8 mouse cellular contexts compared by ENCODE assay signal in the genomic region with DNA sequence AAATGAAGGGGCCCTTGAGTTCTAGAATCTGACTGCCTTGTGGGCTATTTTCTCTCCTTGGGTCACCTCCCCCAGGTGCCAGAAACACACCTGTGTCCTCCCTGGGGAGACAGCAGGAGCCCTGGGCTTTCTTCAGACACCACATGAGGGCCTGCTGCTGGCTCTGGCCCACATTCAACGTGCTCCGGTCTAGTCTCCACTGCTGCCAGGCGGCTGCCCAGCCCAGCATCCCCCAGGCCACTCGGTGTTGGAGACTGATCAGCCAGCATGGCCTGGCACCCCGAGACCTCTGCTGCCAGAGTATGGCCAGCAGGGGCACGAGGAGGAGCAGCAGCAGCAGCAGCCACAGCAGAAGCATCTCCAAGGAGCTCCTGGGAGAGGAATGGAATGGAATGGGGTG. TPM values are rescaled to one million over a fixed set of nuclear protein-coding genes. Genes with fewer than 3 reads are reported as not detected.
DNase-seq lines count a peak whose midpoint lies in the region; ATAC-seq lines count a peak whose summit lies in the region.

No protein-coding gene starts in this region.

- no peak for DNase-seq in kidney, adult 8-10 months
- DNase-seq in gastrocnemius, postnatal 36 days, result no peak
- DNase-seq in gastrocnemius, adult 18-20 months (ENCODE audit: low spot score), result no peak
- DNase-seq in layer of hippocampus, postnatal 10 days (ENCODE audit: low spot score in 2 of 2), result no peak

- no peaks in the 10 kb centered on the region for H3K27me3 ChIP-seq in kidney, embryonic 14.5 days (ENCODE audit: control insufficient read depth, insufficient read depth, low read length)
- no peaks in the 10 kb centered on the region for H3K27me3 ChIP-seq in hindbrain, embryonic 15.5 days
- H3K27me3 ChIP-seq in midbrain, embryonic 16.5 days (ENCODE audit: control insufficient read depth, insufficient read depth, low read depth, low read length), result no peaks in the 10 kb centered on the region

- intact Hi-C loops in gastrocnemius, postnatal 36 days (cut with DNase I), result loop anchor here (10.0 kb wide), 1 partner anchor 185 kb away; no protein-coding TSS in a partner anchor

- peak overlapping the region; percentile 35; the same call in 1 of the 2 replicates for H3K9ac ChIP-seq in kidney, embryonic 14.5 days (ENCODE audit: low read depth, low read length)
- H3K9ac ChIP-seq in hindbrain, embryonic 15.5 days, result peak overlapping the region; percentile 51
- no peak overlapping the region; the same call in 1 of the 2 replicates for H3K9ac ChIP-seq in midbrain, embryonic 16.5 days (ENCODE audit: low read depth, low read length)

- H3K4me2 ChIP-seq in kidney, embryonic 14.5 days (replicated peaks; ENCODE audit: low read depth, low read length), result peak overlapping the region; percentile 43
- peak overlapping the region; percentile 57 for H3K4me2 ChIP-seq in hindbrain, embryonic 15.5 days
- H3K4me2 ChIP-seq in midbrain, embryonic 16.5 days (ENCODE audit: low read length), result peak overlapping the region; percentile 45

- no peak for ATAC-seq in kidney, embryonic 14.5 days (ENCODE audit: low FRiP score, low TSS enrichment)
- ATAC-seq in hindbrain, embryonic 15.5 days (ENCODE audit: low FRiP score, low read depth), result no peak
- ATAC-seq in midbrain, embryonic 16.5 days, result no peak

- H3K4me3 ChIP-seq in kidney, embryonic 14.5 days (ENCODE audit: low read length), result peak overlapping the region; percentile 47
- peak overlapping the region; percentile 98 for H3K4me3 ChIP-seq in brown adipose tissue, adult 24 weeks (ENCODE audit: insufficient read depth, low read depth, low read length)
- H3K4me3 ChIP-seq in hindbrain, embryonic 15.5 days, result peak overlapping the region; percentile 61
- H3K4me3 ChIP-seq in midbrain, embryonic 16.5 days (ENCODE audit: low read depth, low read length), result peak overlapping the region; percentile 49

- H3K4me1 ChIP-seq in kidney, embryonic 14.5 days (ENCODE audit: control insufficient read depth, insufficient read depth, low read length), result 0 out of 2 replicates have a peak, but pooled peaks cover 5% of the 10 kb centered on the region
- H3K4me1 ChIP-seq in brown adipose tissue, adult 24 weeks (ENCODE audit: control insufficient read depth, insufficient read depth, insufficient read length, low read length), result peaks cover 5% of the 10 kb centered on the region
- peaks cover 7% of the 10 kb centered on the region for H3K4me1 ChIP-seq in hindbrain, embryonic 15.5 days (replicated peaks)
- H3K4me1 ChIP-seq in midbrain, embryonic 16.5 days (ENCODE audit: control insufficient read depth, insufficient read depth, low read length), result peaks cover 3% of the 10 kb centered on the region; the same call in 1 of the 2 replicates

- no peaks in the 10 kb centered on the region for H3K9me3 ChIP-seq in kidney, embryonic 14.5 days (ENCODE audit: control insufficient read depth, low read length)
- no peaks in the 10 kb centered on the region for H3K9me3 ChIP-seq in hindbrain, embryonic 15.5 days
- H3K9me3 ChIP-seq in midbrain, embryonic 16.5 days (replicated peaks; ENCODE audit: control insufficient read depth, low read length, poor library complexity, severe bottlenecking), result no peaks in the 10 kb centered on the region

- 60% methylated on average over 6 of the region's 6 CpGs for WGBS in kidney, embryonic 14.5 days
- WGBS in hindbrain, embryonic 15.5 days, result 52% methylated on average over 6 of the region's 6 CpGs
- WGBS in midbrain, embryonic 16.5 days, result 50% methylated on average over 6 of the region's 6 CpGs

- no peaks in the 10 kb centered on the region for H3K36me3 ChIP-seq in kidney, embryonic 14.5 days (ENCODE audit: control insufficient read depth, insufficient read depth, low read length)
- no peaks in the 10 kb centered on the region for H3K36me3 ChIP-seq in hindbrain, embryonic 15.5 days
- no peaks in the 10 kb centered on the region for H3K36me3 ChIP-seq in midbrain, embryonic 16.5 days (ENCODE audit: control insufficient read depth, insufficient read depth, low read length)

- no peak overlapping the region for H3K27ac ChIP-seq in kidney, embryonic 14.5 days (ENCODE audit: low read depth, low read length)
- no peak overlapping the region for H3K27ac ChIP-seq in brown adipose tissue, adult 24 weeks (replicated peaks; ENCODE audit: low read depth, low read length)
- H3K27ac ChIP-seq in hindbrain, embryonic 15.5 days (replicated peaks), result peak overlapping the region; percentile 71; the same call in 1 of the 2 replicates
- H3K27ac ChIP-seq in midbrain, embryonic 16.5 days (ENCODE audit: low read length), result no peak overlapping the region

RNA-seq across cellular contexts. Expression of gene Ghdc, which starts 0.8 kb away (rescaled TPM):
- polyA plus RNA-seq in kidney, embryonic 14.5 days (2014; fragmentation: Nextera tagmentation; extraction: Ambion mirVana), result 3.6 and 4.5 TPM in 2 replicates
- 9.4 and 11.1 TPM in 2 replicates for polyA plus RNA-seq in brown adipose tissue, adult 24 weeks (2012; ENCODE audit: insufficient read depth, insufficient read length, missing spikeins)
- polyA plus RNA-seq in hindbrain, embryonic 15.5 days (2015; fragmentation: Nextera tagmentation; extraction: Ambion mirVana), result 7.4 and 8.4 TPM in 2 replicates
- polyA plus RNA-seq in midbrain, embryonic 16.5 days (2015; fragmentation: Nextera tagmentation; extraction: Ambion mirVana), result 6.8 and 7.5 TPM in 2 replicates
- total RNA-seq in gastrocnemius, postnatal 36 days (2021), result 1 to 10 TPM; 4.4 to 5.0 TPM
- 1 to 10 TPM; 5.2 to 5.7 TPM for total RNA-seq in gastrocnemius, adult 18-20 months (2021)
- total RNA-seq in layer of hippocampus, postnatal 10 days (2021), result 1 to 10 TPM; 5.5 to 7.2 TPM

RNA-seq across cellular contexts. Expression of gene Hcrt, which starts 7.2 kb away (rescaled TPM):
- polyA plus RNA-seq in kidney, embryonic 14.5 days (2014; fragmentation: Nextera tagmentation; extraction: Ambion mirVana), result not detected in 2 replicates
- polyA plus RNA-seq in brown adipose tissue, adult 24 weeks (2012; ENCODE audit: insufficient read depth, insufficient read length, missing spikeins), result not detected in 2 replicates
- 0.38 and 1.3 TPM in 2 replicates for polyA plus RNA-seq in hindbrain, embryonic 15.5 days (2015; fragmentation: Nextera tagmentation; extraction: Ambion mirVana)
- polyA plus RNA-seq in midbrain, embryonic 16.5 days (2015; fragmentation: Nextera tagmentation; extraction: Ambion mirVana), result 2.5 and 4.6 TPM in 2 replicates
- total RNA-seq in gastrocnemius, postnatal 36 days (2021), result not detected
- total RNA-seq in gastrocnemius, adult 18-20 months (2021), result not detected
- total RNA-seq in layer of hippocampus, postnatal 10 days (2021), result under 1 TPM in 1 of 2 experiments, not detected in 1; 0.62 TPM

RNA-seq across cellular contexts. Expression of gene Kcnh4, which starts 10.2 kb away (rescaled TPM):
- 0.07 TPM in 1 of 2 replicates, not detected in the other for polyA plus RNA-seq in kidney, embryonic 14.5 days (2014; fragmentation: Nextera tagmentation; extraction: Ambion mirVana)
- not detected in 2 replicates for polyA plus RNA-seq in brown adipose tissue, adult 24 weeks (2012; ENCODE audit: insufficient read depth, insufficient read length, missing spikeins)
- polyA plus RNA-seq in hindbrain, embryonic 15.5 days (2015; fragmentation: Nextera tagmentation; extraction: Ambion mirVana), result 8.8 and 10.3 TPM in 2 replicates
- polyA plus RNA-seq in midbrain, embryonic 16.5 days (2015; fragmentation: Nextera tagmentation; extraction: Ambion mirVana), result 11.4 and 12.3 TPM in 2 replicates
- total RNA-seq in gastrocnemius, postnatal 36 days (2021), result not detected
- not detected for total RNA-seq in gastrocnemius, adult 18-20 months (2021)
- total RNA-seq in layer of hippocampus, postnatal 10 days (2021), result 1 to 10 TPM; 1.5 to 2.2 TPM

RNA-seq across cellular contexts. Expression of gene Rab5c, which starts 32.0 kb away (rescaled TPM):
- polyA plus RNA-seq in kidney, embryonic 14.5 days (2014; fragmentation: Nextera tagmentation; extraction: Ambion mirVana), result 46.8 and 92.8 TPM in 2 replicates
- polyA plus RNA-seq in brown adipose tissue, adult 24 weeks (2012; ENCODE audit: insufficient read depth, insufficient read length, missing spikeins), result 148 and 163 TPM in 2 replicates
- polyA plus RNA-seq in hindbrain, embryonic 15.5 days (2015; fragmentation: Nextera tagmentation; extraction: Ambion mirVana), result 42.0 and 42.4 TPM in 2 replicates
- 41.1 and 43.3 TPM in 2 replicates for polyA plus RNA-seq in midbrain, embryonic 16.5 days (2015; fragmentation: Nextera tagmentation; extraction: Ambion mirVana)
- 10 to 100 TPM; 35.0 to 44.5 TPM for total RNA-seq in gastrocnemius, postnatal 36 days (2021)
- 10 to 100 TPM; 40.3 to 42.7 TPM for total RNA-seq in gastrocnemius, adult 18-20 months (2021)
- total RNA-seq in layer of hippocampus, postnatal 10 days (2021), result 100 to 1,000 TPM; 152 to 165 TPM

RNA-seq across cellular contexts. Expression of gene Hspb9, which starts 56.3 kb away (rescaled TPM):
- 0.47 TPM in 1 of 2 replicates, not detected in the other for polyA plus RNA-seq in kidney, embryonic 14.5 days (2014; fragmentation: Nextera tagmentation; extraction: Ambion mirVana)
- not detected in 2 replicates for polyA plus RNA-seq in brown adipose tissue, adult 24 weeks (2012; ENCODE audit: insufficient read depth, insufficient read length, missing spikeins)
- polyA plus RNA-seq in hindbrain, embryonic 15.5 days (2015; fragmentation: Nextera tagmentation; extraction: Ambion mirVana), result 0.25 and 0.35 TPM in 2 replicates
- polyA plus RNA-seq in midbrain, embryonic 16.5 days (2015; fragmentation: Nextera tagmentation; extraction: Ambion mirVana), result 0.34 TPM in 1 of 2 replicates, not detected in the other
- total RNA-seq in gastrocnemius, postnatal 36 days (2021), result not detected
- total RNA-seq in gastrocnemius, adult 18-20 months (2021), result not detected
- total RNA-seq in layer of hippocampus, postnatal 10 days (2021), result not detected

Comparison
In these comparisons a context has a peak if more than half of its experiments do, and no peak if none do; other contexts are left out.
1. H3K4me3 ChIP-seq: peak in every context shown above with its lines; median percentile 98 in brown adipose tissue, adult 24 weeks; 61 in hindbrain, embryonic 15.5 days; 49 in midbrain, embryonic 16.5 days; 47 in kidney, embryonic 14.5 days.